Mouse (Mus musculus) thymus, postnatal 25 days (tissue): ENCODE results near the gene Vmn1r112.
"Not testable (repeated sequence)": the region's sequence is repeated elsewhere in the genome, so short reads cannot be mapped to it uniquely, and the experiment has no call there.

Experiments
- DNase-seq: peaks from one replicate; pipeline ENCODE4 v3.0.0; 2022

The Vmn1r112 gene

DNA sequence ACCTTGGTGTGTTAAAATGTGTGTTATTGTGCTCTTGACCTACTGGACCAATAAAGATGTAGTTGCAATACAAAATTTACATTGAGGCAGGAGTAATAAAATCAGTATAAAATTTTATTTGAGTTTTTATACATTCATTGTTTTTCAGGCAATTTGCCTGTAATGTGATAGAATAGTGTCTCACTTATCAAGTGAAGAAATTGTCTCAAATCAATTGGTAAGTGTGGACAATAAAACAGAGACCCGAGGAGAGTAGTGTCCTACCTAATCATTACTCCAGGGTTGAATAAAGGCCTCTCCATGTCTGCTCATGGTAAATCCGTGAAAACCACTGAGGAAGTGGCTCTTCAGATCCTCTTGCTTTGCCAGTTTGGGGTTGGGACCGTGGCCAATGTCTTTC is at the start of gene Vmn1r112:
Gene Vmn1r112 (plus strand): TSS at position 301 of the 400 bp plus-strand sequence.
- not testable (repeated sequence) for DNase-seq

DNA sequence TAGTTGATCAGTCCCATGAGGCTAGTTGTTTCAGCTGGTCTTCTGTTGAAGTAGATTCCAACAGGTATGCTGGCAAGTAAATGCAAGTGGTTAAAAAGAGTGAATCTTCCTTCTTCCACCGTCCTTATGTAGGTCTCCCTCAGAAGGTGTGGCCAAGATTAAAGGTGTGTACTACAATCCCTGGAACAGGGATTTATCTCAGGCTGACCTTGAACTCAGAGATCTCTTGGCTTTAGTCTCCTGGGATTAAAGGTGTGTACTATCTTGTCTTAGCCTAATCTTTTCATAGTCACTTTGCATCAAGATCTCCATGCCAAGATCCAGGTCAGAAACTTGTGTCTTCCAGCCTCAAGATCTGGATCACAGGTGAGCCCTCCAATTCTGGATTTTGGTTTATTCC is 40.5 kb upstream of the Vmn1r112 start, which contains the start of gene Gm10668:
Gene Gm10668 (minus strand): TSS at position 101 of the 400 bp plus-strand sequence.
- not testable (repeated sequence) for DNase-seq

DNA sequence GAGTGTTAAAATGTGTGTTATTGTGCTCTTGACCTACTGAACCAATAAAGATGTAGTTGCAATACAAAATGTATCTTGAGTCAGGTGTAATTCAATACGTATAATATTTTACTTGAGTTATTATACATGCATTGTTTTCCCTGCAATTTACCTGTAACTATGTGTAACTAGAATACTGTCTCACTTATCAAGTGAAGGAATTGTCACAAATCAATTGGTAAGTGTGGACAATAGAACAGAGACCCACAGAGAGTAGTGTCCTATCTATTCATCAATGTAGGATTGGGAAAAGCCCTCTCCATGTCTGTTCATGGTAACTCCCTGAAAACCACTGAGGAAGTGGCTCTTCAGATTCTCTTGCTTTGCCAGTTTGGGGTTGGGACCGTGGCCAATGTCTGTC is 16.0 kb downstream of the Vmn1r112 start, which contains the start of gene Vmn1r113:
Gene Vmn1r113 (plus strand): TSS at position 301 of the 400 bp plus-strand sequence.
- DNase-seq: not testable (repeated sequence)

DNA sequence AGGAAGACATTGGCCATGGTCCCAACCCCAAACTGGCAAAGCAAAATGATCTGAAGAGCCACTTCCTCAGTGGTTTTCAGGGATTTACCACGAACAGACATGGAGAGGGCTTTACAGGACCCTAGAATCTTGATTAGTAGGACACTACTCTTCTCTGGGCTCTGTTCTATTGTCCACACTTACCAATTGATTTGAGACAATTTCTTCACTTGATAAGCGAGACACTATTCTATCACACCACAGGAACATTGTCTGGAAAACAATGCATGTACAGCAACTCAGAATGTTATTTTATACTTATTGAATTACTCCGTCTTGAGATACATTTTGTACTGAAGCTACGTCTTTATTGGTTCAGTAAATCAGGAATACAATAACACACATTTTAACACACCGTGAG is 41.1 kb downstream of the Vmn1r112 start, which contains the start of gene Vmn1r114:
Gene Vmn1r114 (minus strand): TSS at position 101 of the 400 bp plus-strand sequence.
- not testable (repeated sequence) for DNase-seq
